Mouse (Mus musculus) lung, postnatal 0 days (tissue): ENCODE measurements at regions not wholly inside any gene's neighbourhood (a gene's known extent, or its start where the extent isn't known, plus 50 kb on each side); places are given as distances from the start of the nearest gene placed in this dataset.

Source experiments
- CTCF ChIP-seq: IDR thresholded peaks from 2 replicates; pipeline ENCODE4 v1.5.1; 2016; ENCODE audit warnings: antibody characterized with exemption, mild to moderate bottlenecking
- EP300 ChIP-seq: IDR thresholded peaks from 2 replicates; pipeline ENCODE4 v1.6.1; 2016; ENCODE audit warnings: antibody characterized with exemption, mild to moderate bottlenecking, control low read depth

- TF ChIP-seq CTCF (no peak), EP300 (no peak)
Observed at GRCm38 (mm10) chr15:6001394-6001793, 298.2 kb upstream of the Dab2 start.
